Mouse (Mus musculus) adrenal gland, adult (tissue): ENCODE data around the gene 1700042G07Rik.

Experiments used
- DNase-seq, 2 experiments: peaks; one replicate each; pipeline ENCODE4 v3.0.0; 2022 to 2023; ENCODE audit warnings: low spot score in 1 of 2; ENCODE audit not compliant: inconsistent age in 2 of 2

The 1700042G07Rik gene

GRCm38 (mm10) chr4:116173072-116173471, at the start of gene 1700042G07Rik, which contains the start of gene Gm49337:
1700042G07Rik (plus strand) TSS chr4:116173372.
Gm49337 (plus strand) TSS chr4:116173384.
- no peak for DNase-seq

DNA sequence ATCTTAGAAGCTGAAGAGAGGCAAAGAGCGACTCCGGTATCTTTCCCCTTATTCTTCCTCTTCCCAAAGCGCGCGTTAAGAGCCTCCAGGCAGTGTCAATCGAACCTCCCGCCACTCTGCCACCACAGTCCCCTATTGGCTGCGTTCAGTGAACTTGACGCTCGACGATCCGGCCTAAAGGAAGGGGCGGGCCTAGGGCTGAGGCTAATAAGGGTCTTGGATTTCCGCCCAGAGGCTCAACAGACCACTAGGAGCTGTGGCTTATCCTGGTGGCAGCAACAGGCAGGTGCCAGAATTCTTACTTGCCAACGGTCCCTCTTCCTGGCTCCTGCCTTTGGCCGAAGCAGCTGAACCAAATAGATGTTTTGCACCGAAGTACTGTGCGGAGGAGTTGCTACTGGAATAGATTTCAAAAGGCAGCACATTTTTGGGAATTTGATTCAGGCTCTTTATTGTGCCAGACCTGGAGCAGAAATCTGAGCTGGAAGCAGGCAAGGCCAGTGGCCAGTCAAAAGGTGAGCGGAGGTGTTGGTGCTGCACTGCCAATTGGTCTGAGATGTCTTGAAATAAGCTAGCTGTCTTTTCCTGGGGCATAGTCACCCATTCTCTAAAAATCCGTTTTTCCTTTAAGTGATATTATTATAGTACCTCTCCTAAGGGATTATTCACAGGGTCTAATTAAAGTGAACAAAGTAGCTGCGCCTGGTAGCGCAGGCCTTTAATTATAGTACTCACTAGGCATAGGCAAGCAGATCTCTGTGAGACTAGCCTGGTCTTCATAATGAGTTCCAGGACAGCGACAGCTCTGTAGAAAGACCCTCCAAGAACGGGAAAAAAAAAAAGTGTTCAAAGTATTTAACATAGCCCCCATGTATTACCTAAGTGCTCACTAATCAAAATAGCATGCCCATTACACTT, 49.3 kb upstream of the 1700042G07Rik start, which contains the start of the genes Rad54l and Pomgnt1:
Rad54l (minus strand) TSS at position 89 of the 918 bp plus-strand sequence.
Pomgnt1 (plus strand) TSS at position 239 of the 918 bp plus-strand sequence.
- peak; percentile 84 to 92 for DNase-seq

- DNase-seq = no peak
Measured at GRCm38 (mm10) chr4:116125803-116126386, 47.3 kb upstream of the 1700042G07Rik start.

DNA sequence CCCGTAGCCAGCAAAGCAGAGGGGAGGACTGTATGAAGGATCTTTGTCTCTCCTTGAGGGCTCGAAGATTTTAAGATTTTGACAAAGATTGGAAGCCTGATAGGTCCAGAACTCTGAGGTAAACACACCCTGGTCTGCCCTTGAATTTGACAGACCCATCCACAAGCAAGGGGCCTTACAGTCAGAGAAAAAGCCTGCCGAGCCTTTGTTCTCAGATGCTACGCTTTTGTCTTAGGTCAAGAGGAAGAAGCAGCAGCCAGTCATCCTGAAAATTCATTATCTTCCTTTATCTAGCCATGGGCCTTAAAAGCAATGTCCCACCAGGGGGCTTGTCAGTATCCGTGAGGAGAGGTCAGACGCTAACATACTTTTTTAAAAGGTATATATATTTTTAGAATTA, 45.2 kb upstream of the 1700042G07Rik start:
- no peak for DNase-seq

- DNase-seq = no peak
Measured at GRCm38 (mm10) chr4:116133126-116133525, 40.0 kb upstream of the 1700042G07Rik start.

DNA sequence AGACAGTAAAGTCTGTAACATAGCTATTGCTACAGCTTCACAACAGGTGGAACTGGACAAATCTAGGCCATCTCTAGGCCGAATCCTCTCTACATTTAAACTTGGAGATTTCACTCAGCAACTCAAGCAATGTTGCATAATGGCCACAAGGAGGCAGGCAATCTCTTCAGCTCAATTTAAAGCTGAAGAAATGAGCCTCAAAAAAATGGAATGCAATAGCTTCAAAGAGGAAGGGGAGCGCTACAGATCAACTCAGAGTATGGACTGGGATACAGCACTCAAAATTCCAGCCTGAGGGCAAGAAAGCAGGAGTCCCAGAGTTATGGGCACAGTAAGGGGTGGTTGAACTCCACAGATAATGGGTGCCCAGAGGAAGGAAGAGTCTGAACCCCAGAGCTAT, 38.2 kb upstream of the 1700042G07Rik start:
- peak in 1 of 2 experiments; percentile 64 for DNase-seq

- DNase-seq = no peak
Measured at GRCm38 (mm10) chr4:116137421-116137996, 35.7 kb upstream of the 1700042G07Rik start.

DNA sequence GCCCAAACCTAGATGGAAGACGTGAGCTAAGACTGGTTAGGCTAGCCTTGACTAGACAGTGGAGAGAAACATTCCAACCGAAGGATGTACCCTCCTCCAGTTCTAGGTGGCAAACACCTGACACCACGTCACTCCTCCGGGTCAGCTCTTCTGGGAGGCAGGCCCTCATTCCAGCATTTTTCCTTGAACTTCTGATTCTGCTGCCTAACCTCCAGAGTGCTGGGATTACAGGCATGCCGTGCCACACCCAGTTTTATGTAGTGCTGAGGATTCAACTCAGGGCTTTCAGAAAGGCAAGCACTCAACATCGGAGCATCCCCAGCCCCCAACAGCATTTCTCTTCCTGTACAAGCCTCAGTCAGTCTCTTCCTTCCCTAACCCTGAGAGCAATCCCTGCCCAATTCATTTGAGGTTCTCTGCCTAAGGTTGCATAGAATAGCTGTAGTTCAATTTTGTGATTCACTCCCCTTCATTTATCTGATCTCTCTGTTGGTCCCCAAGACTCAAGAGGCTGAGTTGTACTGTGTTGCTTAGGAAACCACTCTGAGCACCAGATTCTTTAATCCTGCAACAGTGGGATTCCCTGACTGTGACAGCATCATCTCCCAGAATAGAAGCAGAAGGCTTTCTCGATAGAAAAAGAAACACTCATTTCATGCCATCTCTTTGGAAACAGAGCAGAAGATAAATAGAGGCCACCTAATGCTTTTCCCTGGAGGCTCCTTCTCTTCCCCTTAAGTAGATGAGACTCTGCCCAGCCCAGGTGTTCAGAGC, 32.2 kb upstream of the 1700042G07Rik start:
- DNase-seq = no peak

- DNase-seq = no peak
Measured at GRCm38 (mm10) chr4:116141736-116142135, 31.4 kb upstream of the 1700042G07Rik start.

DNA sequence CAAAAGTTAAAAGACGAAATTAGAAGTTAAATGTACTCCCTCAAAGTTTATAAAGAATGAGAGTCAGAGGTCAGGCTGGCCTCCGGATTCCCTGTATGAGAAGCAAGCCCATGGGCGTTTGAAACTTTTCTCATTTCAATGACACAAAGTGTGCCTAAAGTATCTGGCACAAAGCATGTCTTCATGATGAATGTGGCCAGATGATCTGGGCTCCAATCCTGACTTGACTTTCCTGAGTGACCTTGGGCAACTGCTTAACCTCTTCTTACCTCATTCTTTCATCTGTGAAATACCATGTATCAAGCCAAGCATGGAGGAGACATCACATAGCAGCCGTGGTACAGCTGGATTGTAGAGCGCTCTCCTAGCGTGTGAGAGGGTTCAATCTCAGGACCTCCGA, 30.9 kb upstream of the 1700042G07Rik start:
- DNase-seq = peak in 1 of 2 experiments; percentile 57

- peak; percentile 47 to 75 for DNase-seq
Measured at GRCm38 (mm10) chr4:116143317-116143811, 29.8 kb upstream of the 1700042G07Rik start.

DNA sequence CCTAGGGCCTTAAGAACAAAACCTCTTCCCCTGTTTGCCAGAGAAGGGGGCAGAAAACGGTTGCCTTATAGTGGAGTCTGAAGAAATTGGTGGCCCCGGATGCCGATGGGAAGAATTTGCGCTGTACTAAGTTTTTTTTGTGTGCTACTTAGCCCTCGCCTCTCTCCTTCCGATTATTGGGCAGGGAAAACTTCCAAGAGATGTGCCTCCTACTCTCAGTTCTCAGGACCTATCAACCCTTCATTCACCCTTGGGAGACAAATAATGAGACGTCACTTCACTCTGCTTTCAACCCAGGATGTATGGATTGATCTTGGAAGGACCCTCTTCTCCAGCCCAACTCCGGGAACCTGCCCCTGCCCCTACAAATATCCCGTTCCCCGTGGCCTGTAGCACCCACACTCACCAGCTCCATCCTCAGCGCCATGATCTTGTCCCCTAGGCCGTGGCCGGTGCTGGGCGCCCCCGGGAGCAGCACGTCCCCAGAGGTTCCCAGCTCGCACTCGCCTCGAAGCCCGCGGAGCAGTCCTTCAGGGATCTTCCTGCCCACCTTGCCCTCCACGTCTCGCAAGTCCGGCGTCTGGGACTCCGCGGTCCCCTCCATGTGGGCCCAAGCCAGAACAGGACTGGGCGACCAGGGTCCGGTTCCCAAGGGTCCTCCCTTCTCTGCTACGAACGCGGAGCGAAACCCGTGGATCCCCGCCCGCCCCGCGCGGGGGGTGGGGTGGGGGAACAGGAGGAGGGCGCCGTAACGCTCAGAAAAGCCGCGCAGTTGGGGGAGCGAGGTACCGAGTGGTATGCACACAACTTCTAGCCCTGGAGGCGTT, 29.1 kb upstream of the 1700042G07Rik start:
- peak; percentile 81 to 93 for DNase-seq

- DNase-seq = peak in 1 of 2 experiments; percentile 88
Measured at GRCm38 (mm10) chr4:116149812-116150155, 23.4 kb upstream of the 1700042G07Rik start.

GRCm38 (mm10) chr4:116150156-116150861, 22.9 kb upstream of the 1700042G07Rik start:
- peak; percentile 79 to 91 for DNase-seq

- no peak for DNase-seq
Measured at GRCm38 (mm10) chr4:116150862-116151221, 22.3 kb upstream of the 1700042G07Rik start.

- DNase-seq = no peak
Measured at GRCm38 (mm10) chr4:116151238-116151637, 21.9 kb upstream of the 1700042G07Rik start, which contains the start of gene Lurap1. Lurap1 (minus strand) TSS chr4:116151338.

- no peak for DNase-seq
Measured at GRCm38 (mm10) chr4:116152702-116153101, 20.5 kb upstream of the 1700042G07Rik start.

- DNase-seq = no peak
Measured at GRCm38 (mm10) chr4:116157882-116158281, 15.3 kb upstream of the 1700042G07Rik start.

DNA sequence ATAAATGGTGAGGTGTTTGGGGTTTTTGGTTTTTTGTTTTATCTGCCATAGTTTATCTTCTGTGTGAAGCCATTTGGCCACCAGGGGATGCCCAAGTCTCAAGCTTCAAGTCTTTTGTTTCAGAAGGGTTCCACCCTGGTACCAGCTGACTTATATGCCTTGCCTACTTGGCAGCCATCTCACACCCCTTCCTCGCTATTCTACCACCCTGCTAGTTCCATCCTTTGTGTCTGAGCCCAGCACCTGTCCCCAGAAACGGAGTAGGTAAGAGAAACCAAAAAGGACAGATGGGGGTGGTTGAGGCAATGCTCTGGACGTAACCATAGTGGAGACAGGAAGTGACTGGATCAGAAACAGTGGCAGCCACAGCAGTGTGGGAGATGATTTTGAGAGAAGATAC, 13.3 kb upstream of the 1700042G07Rik start:
- no peak for DNase-seq
